Mouse (Mus musculus): ENCODE results near the gene Lck. TPM values are rescaled to one million over a fixed set of nuclear protein-coding genes. Genes with fewer than 3 reads are reported as not detected.
"Not testable (repeated sequence)": the region's sequence is repeated elsewhere in the genome, so short reads cannot be mapped to it uniquely, and the experiment has no call there.

Lck gene
- polyA plus RNA-seq, 1 experiment from 2014 or later, result 12.6 TPM

DNA sequence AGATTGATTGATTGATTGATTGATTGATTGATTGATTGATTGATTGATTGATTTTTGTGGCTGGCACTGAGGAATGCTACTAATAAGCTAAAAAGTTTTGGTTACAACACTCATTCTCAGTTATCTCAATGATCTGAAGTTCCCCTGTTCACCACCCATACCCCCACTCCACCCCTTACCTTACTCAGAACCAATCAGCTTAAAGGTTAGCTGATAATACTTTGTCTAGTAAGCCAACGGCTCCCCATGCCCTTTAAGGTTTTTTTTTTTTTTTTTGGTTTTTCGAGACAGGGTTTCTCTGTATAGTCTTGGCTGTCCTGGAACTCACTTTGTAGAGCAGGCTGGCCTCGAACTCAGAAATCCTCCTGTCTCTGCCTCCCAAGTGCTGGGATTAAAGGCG lies 25.8 kb downstream of the Lck start:
- not testable (repeated sequence) for H3K36me3 ChIP-seq; H3K27me3 ChIP-seq; H3K4me3 ChIP-seq; H3K4me1 ChIP-seq; ATAC-seq (ENCODE audit: insufficient number of reproducible peaks, insufficient read depth, low FRiP score, low TSS enrichment); H3K4me2 ChIP-seq (replicated peaks); H3K9ac ChIP-seq; H3K9me3 ChIP-seq; H3K27ac ChIP-seq
- 88% methylated on average over 4 of the region's 4 CpGs for WGBS

- no peak for ATAC-seq (ENCODE audit: insufficient number of reproducible peaks, insufficient read depth, low FRiP score, low TSS enrichment)
- H3K4me3 ChIP-seq, result no peak overlapping the region
- H3K27me3 ChIP-seq, result no peaks in the 10 kb centered on the region
- H3K27ac ChIP-seq, result no peak overlapping the region
- H3K36me3 ChIP-seq, result peaks cover 11% of the 10 kb centered on the region
- WGBS, result 87% methylated on average over 4 of the region's 4 CpGs
- no peak overlapping the region for H3K9ac ChIP-seq
- no peak overlapping the region for H3K4me2 ChIP-seq (replicated peaks)
- H3K9me3 ChIP-seq, result no peaks in the 10 kb centered on the region
- peaks cover 16% of the 10 kb centered on the region for H3K4me1 ChIP-seq
Observed at GRCm38 (mm10) chr4:129544106-129544505, 29.3 kb downstream of the Lck start.

DNA sequence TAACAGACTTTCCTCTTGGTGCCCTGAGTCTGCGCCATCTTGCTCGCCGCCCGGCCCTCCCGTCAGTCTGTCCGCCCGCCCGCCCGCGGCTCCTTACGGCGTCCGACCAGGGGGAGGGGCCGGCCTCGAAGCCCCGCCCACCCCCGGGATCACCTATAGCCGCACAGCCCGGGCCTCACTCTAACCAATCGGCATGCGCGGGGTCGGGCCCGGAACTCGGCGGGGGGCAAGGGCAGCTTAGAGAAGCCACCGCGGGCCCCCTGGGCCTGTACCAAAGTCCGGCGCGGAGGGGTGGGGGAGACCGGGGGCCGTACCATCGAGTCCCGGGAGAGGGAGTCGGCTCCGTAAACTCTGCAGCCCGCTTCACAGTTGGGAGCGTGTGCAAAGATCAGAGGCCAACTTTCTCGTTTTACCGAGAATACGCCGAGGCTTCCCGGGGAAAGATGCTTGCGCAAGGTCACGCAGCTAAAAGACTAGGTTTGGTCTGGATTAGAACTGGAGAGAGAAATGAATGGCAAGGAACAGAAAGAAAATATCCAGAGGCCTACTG lies 30.8 kb downstream of the Lck start, which contains the start of gene Hdac1:
TSS of gene Hdac1 (minus strand) at position 122 of the 550 bp plus-strand sequence.
- H3K27me3 ChIP-seq, result no peaks in the 10 kb centered on the region
- peaks cover 18% of the 10 kb centered on the region for H3K36me3 ChIP-seq
- H3K4me3 ChIP-seq, result peak within 1 kb of the TSS; percentile 80
- H3K4me1 ChIP-seq, result peaks cover 16% of the 10 kb centered on the region
- H3K27ac ChIP-seq, result peak within 1 kb of the TSS; percentile 91
- peak within 1 kb of the TSS; percentile 88 for H3K4me2 ChIP-seq (replicated peaks)
- H3K9ac ChIP-seq, result peak within 1 kb of the TSS; percentile 84
- under 1% methylated on average over 46 of the region's 46 CpGs for WGBS
- no peaks in the 10 kb centered on the region for H3K9me3 ChIP-seq
- peak; percentile 98 for ATAC-seq (ENCODE audit: insufficient number of reproducible peaks, insufficient read depth, low FRiP score, low TSS enrichment)

GRCm38 (mm10) chr4:129541868-129542591 lies 31.4 kb downstream of the Lck start:
- peaks cover 25% of the 10 kb centered on the region for H3K36me3 ChIP-seq
- no peaks in the 10 kb centered on the region for H3K9me3 ChIP-seq
- peak overlapping the region; percentile 88 for H3K4me2 ChIP-seq (replicated peaks)
- ATAC-seq (ENCODE audit: insufficient number of reproducible peaks, insufficient read depth, low FRiP score, low TSS enrichment), result no peak
- H3K27me3 ChIP-seq, result no peaks in the 10 kb centered on the region
- peak overlapping the region; percentile 80 for H3K4me3 ChIP-seq
- 1% methylated on average over 30 of the region's 30 CpGs for WGBS
- peak overlapping the region; percentile 91 for H3K27ac ChIP-seq
- H3K4me1 ChIP-seq, result peaks cover 16% of the 10 kb centered on the region
- H3K9ac ChIP-seq, result peak overlapping the region; percentile 84

DNA sequence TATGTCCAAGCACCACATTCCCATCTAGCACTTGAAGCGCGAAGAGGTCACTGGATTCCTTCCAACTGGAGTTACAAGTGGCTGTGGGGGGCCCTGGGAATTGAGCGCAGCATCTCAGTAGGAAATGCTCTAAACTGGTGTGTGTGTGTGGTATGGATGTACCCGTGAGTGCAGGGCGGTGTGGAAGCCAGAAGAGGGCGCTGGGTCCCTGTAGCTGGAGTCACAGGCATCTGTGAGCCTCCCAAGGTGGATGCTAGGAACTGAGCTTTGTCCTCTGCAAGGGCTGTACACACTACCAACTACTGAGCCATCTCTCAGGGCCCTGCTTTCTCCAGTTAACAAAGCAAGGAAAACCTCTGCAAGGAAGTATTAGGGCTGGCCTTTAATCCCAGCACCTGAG lies 33.4 kb downstream of the Lck start:
- Histone ChIP-seq H3K36me3 (peaks cover 37% of the 10 kb centered on the region), H3K27ac (no peak overlapping the region), H3K4me1 (peaks cover 16% of the 10 kb centered on the region), H3K4me2 (replicated peaks) (no peak overlapping the region), H3K4me3 (no peak overlapping the region), H3K9ac (no peak overlapping the region), H3K27me3 (no peaks in the 10 kb centered on the region), H3K9me3 (no peaks in the 10 kb centered on the region)
- WGBS, result 91% methylated on average over 6 of the region's 6 CpGs
- no peak for ATAC-seq (ENCODE audit: insufficient number of reproducible peaks, insufficient read depth, low FRiP score, low TSS enrichment)

- H3K27me3 ChIP-seq; H3K4me3 ChIP-seq; H3K9ac ChIP-seq; H3K27ac ChIP-seq; H3K4me2 ChIP-seq (replicated peaks); H3K4me1 ChIP-seq; H3K9me3 ChIP-seq; ATAC-seq (ENCODE audit: insufficient number of reproducible peaks, insufficient read depth, low FRiP score, low TSS enrichment): not testable (repeated sequence)
- 92% methylated on average over 6 of the region's 6 CpGs for WGBS
- peaks cover 88% of the 10 kb centered on the region for H3K36me3 ChIP-seq
Observed at GRCm38 (mm10) chr4:129528901-129529300, 44.5 kb downstream of the Lck start.

- Histone ChIP-seq H3K9ac (no peak overlapping the region), H3K27ac (no peak overlapping the region), H3K4me2 (replicated peaks) (no peak overlapping the region), H3K36me3 (peaks cover 91% of the 10 kb centered on the region), H3K4me1 (no peaks in the 10 kb centered on the region), H3K4me3 (no peak overlapping the region), H3K9me3 (no peaks in the 10 kb centered on the region), H3K27me3 (no peaks in the 10 kb centered on the region)
- ATAC-seq (ENCODE audit: insufficient number of reproducible peaks, insufficient read depth, low FRiP score, low TSS enrichment), result no peak
- WGBS, result 83% methylated on average over 3 of the region's 3 CpGs
Observed at GRCm38 (mm10) chr4:129525889-129526288, 47.6 kb downstream of the Lck start.

GRCm38 (mm10) chr4:129525338-129525737 lies 48.1 kb downstream of the Lck start:
- Histone ChIP-seq H3K4me1 (no peaks in the 10 kb centered on the region), H3K4me3 (no peak overlapping the region), H3K9me3 (no peaks in the 10 kb centered on the region), H3K36me3 (peaks cover 91% of the 10 kb centered on the region), H3K9ac (no peak overlapping the region), H3K27me3 (no peaks in the 10 kb centered on the region), H3K4me2 (replicated peaks) (no peak overlapping the region), H3K27ac (no peak overlapping the region)
- 88% methylated on average over 5 of the region's 5 CpGs for WGBS
- no peak for ATAC-seq (ENCODE audit: insufficient number of reproducible peaks, insufficient read depth, low FRiP score, low TSS enrichment)

DNA sequence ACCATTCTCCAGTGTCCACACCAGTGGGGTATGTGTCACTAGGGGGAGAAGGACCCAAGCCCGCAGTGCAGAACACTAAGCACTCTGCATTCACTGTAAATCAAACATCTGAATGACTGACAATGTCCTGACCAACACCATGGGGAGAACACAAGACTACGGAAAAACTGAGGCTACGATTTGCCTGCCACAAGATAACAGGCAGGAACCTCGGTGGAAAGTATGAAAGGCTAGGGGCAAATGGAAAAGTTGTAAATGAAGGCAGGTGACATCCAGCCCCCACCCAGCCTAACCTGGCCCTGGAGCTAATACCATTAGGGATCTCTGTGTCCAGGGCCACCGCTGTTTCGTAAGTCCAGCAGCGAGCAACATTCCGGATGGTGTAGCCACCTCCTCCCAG lies 54.9 kb downstream of the Lck start:
- Histone ChIP-seq H3K9ac (no peak overlapping the region), H3K36me3 (peaks cover 75% of the 10 kb centered on the region), H3K9me3 (no peaks in the 10 kb centered on the region), H3K27me3 (no peaks in the 10 kb centered on the region), H3K4me1 (peaks cover 15% of the 10 kb centered on the region), H3K4me2 (replicated peaks) (no peak overlapping the region), H3K4me3 (no peak overlapping the region), H3K27ac (no peak overlapping the region)
- no peak for ATAC-seq (ENCODE audit: insufficient number of reproducible peaks, insufficient read depth, low FRiP score, low TSS enrichment)
- WGBS, result 92% methylated on average over 8 of the region's 8 CpGs

GRCm38 (mm10) chr4:129516925-129517324 lies 56.5 kb downstream of the Lck start:
- no peak overlapping the region for H3K4me3 ChIP-seq
- peaks cover 59% of the 10 kb centered on the region for H3K36me3 ChIP-seq
- peaks cover 21% of the 10 kb centered on the region for H3K4me1 ChIP-seq
- H3K9me3 ChIP-seq, result no peaks in the 10 kb centered on the region
- H3K27ac ChIP-seq, result peak overlapping the region; percentile 79
- H3K27me3 ChIP-seq, result no peaks in the 10 kb centered on the region
- 0 out of 2 replicates have a peak overlapping the region, but pooled peaks have one; percentile 27 for H3K9ac ChIP-seq
- 48% methylated on average over 2 of the region's 2 CpGs for WGBS
- ATAC-seq (ENCODE audit: insufficient number of reproducible peaks, insufficient read depth, low FRiP score, low TSS enrichment), result no peak
- no peak overlapping the region for H3K4me2 ChIP-seq (replicated peaks)

GRCm38 (mm10) chr4:129514300-129514898 lies 59.0 kb downstream of the Lck start:
- H3K4me3 ChIP-seq, result peak overlapping the region; percentile 99
- WGBS, result under 1% methylated on average over 35 of the region's 35 CpGs
- H3K27me3 ChIP-seq, result no peaks in the 10 kb centered on the region
- peaks cover 35% of the 10 kb centered on the region for H3K36me3 ChIP-seq
- peak overlapping the region; percentile 98 for H3K27ac ChIP-seq
- peak; percentile 23 for ATAC-seq (ENCODE audit: insufficient number of reproducible peaks, insufficient read depth, low FRiP score, low TSS enrichment)
- peaks cover 41% of the 10 kb centered on the region for H3K4me1 ChIP-seq
- peak overlapping the region; percentile 92 for H3K4me2 ChIP-seq (replicated peaks)
- peak overlapping the region; percentile 100 for H3K9ac ChIP-seq
- no peaks in the 10 kb centered on the region for H3K9me3 ChIP-seq

- under 1% methylated on average over 37 of the region's 57 CpGs for WGBS
- Histone ChIP-seq H3K27ac (peak overlapping the region; percentile 98), H3K36me3 (peaks cover 35% of the 10 kb centered on the region), H3K9ac (peak overlapping the region; percentile 100), H3K4me2 (replicated peaks) (peak overlapping the region; percentile 92), H3K4me3 (peak overlapping the region; percentile 99), H3K4me1 (peaks cover 45% of the 10 kb centered on the region), H3K27me3 (no peaks in the 10 kb centered on the region), H3K9me3 (no peaks in the 10 kb centered on the region)
- 0 out of 2 replicates have a peak, but pooled peaks have one; percentile 6 for ATAC-seq (ENCODE audit: insufficient number of reproducible peaks, insufficient read depth, low FRiP score, low TSS enrichment)
Observed at GRCm38 (mm10) chr4:129513891-129514290, 59.5 kb downstream of the Lck start.
